Mouse (Mus musculus) lung, adult 2 months (tissue): ENCODE results near the gene Acbd6.

Experiments used
- CTCF ChIP-seq: fragments of 200-500 bp; IDR thresholded peaks from 2 replicates; pipeline ENCODE4 v1.5.1; 2011; ENCODE audit warnings: mild to moderate bottlenecking, low read length, control low read depth; ENCODE audit not compliant: insufficient read depth
- POLR2A ChIP-seq: fragments of 200-500 bp; IDR thresholded peaks from 2 replicates; pipeline ENCODE4 v1.6.1; 2011; ENCODE audit warnings: low read depth, mild to moderate bottlenecking, control low read depth, low read length, borderline replicate concordance; ENCODE audit errors: extremely low read depth

DNA sequence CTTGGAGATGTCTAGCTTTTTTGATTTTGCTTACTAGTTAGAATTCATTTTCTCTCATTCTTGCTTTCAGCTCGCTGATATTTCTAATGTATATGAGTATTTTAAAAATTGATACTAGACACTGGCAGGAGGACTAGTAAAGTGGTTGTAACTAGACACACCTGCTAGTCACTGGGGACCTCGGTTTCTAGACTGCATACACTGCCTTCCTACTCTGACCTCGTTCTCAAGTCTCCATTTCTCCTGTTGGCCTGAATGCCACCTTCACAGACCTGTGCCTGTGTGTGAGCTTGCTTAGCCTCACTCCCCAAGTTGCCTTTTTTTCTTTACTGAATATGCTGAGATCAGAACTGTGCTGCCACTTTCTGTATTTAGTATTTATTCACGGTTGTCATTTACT, 131.2 kb downstream of the Acbd6 start:
- TF ChIP-seq POLR2A (no peak), CTCF (no peak)
